Mouse (Mus musculus): ENCODE data around the gene Gnai2. TPM values are rescaled to one million over a fixed set of nuclear protein-coding genes. Genes with fewer than 3 reads are reported as not detected.

Gnai2 gene
- total and polyA plus RNA-seq, 2 experiments from 2014 or later = 295 to 472 TPM

GRCm38 (mm10) chr9:107619546-107619879, 15.7 kb downstream of the Gnai2 start:
- no peak for DNase-seq (ENCODE audit: low spot score)
- Histone ChIP-seq H3K4me3 (ENCODE audit: low read depth, low read length) (no peak overlapping the region), H3K27ac (ENCODE audit: low read depth) (peak overlapping the region; percentile 93), H3K36me3 (replicated peaks; ENCODE audit: control insufficient read depth, insufficient read depth, low read length) (peaks cover 56% of the 10 kb centered on the region), H3K9me3 (replicated peaks; ENCODE audit: control insufficient read depth, low read length) (no peaks in the 10 kb centered on the region), H3K4me1 (ENCODE audit: control insufficient read depth, insufficient read depth) (peaks cover 48% of the 10 kb centered on the region), H3K4me2 (ENCODE audit: low read depth, low read length) (peak overlapping the region; percentile 2; the same call in 1 of the 2 replicates), H3K27me3 (ENCODE audit: control insufficient read depth, insufficient read depth, low read length) (no peaks in the 10 kb centered on the region), H3K9ac (replicated peaks; ENCODE audit: low read depth, low read length) (no peak overlapping the region)
- 10% methylated on average over 13 of the region's 13 CpGs for WGBS
- no peak for TF ChIP-seq CTCF (IDR thresholded peaks at IDR 0.05; ENCODE audit: low read depth)
- no peak for TF ChIP-seq EP300 (IDR thresholded peaks at IDR 0.05; ENCODE audit: low read depth)
- no peak for ATAC-seq (ENCODE audit: insufficient read depth, low read depth)

- H3K9ac ChIP-seq (replicated peaks; ENCODE audit: low read depth, low read length) = peak overlapping the region; percentile 36; the same call in 1 of the 2 replicates
- peak overlapping the region; percentile 93 for H3K27ac ChIP-seq (ENCODE audit: low read depth)
- TF ChIP-seq EP300 (IDR thresholded peaks at IDR 0.05; ENCODE audit: low read depth) (peak; percentile 100), CTCF (IDR thresholded peaks at IDR 0.05; ENCODE audit: low read depth) (peak; percentile 9; the same call in 1 of the 2 replicates)
- H3K4me3 ChIP-seq (ENCODE audit: low read depth, low read length) = no peak overlapping the region
- 9% methylated on average over 13 of the region's 13 CpGs for WGBS
- peaks cover 61% of the 10 kb centered on the region for H3K36me3 ChIP-seq (replicated peaks; ENCODE audit: control insufficient read depth, insufficient read depth, low read length)
- ATAC-seq (ENCODE audit: insufficient read depth, low read depth) (peak; percentile 88), DNase-seq (ENCODE audit: low spot score) (peak; percentile 91)
- no peaks in the 10 kb centered on the region for H3K9me3 ChIP-seq (replicated peaks; ENCODE audit: control insufficient read depth, low read length)
- H3K4me2 ChIP-seq (ENCODE audit: low read depth, low read length) = peak overlapping the region; percentile 4; the same call in 1 of the 2 replicates
- H3K4me1 ChIP-seq (ENCODE audit: control insufficient read depth, insufficient read depth) = peaks cover 43% of the 10 kb centered on the region
- H3K27me3 ChIP-seq (ENCODE audit: control insufficient read depth, insufficient read depth, low read length) = no peaks in the 10 kb centered on the region
Observed at GRCm38 (mm10) chr9:107618778-107619545, 16.2 kb downstream of the Gnai2 start.

- no peak for DNase-seq (ENCODE audit: low spot score)
- Histone ChIP-seq H3K4me2 (ENCODE audit: low read depth, low read length) (peak overlapping the region; percentile 4; the same call in 1 of the 2 replicates), H3K9me3 (replicated peaks; ENCODE audit: control insufficient read depth, low read length) (no peaks in the 10 kb centered on the region), H3K36me3 (replicated peaks; ENCODE audit: control insufficient read depth, insufficient read depth, low read length) (peaks cover 66% of the 10 kb centered on the region), H3K27ac (ENCODE audit: low read depth) (peak overlapping the region; percentile 93), H3K9ac (replicated peaks; ENCODE audit: low read depth, low read length) (peak overlapping the region; percentile 36; the same call in 1 of the 2 replicates), H3K4me1 (ENCODE audit: control insufficient read depth, insufficient read depth) (peaks cover 37% of the 10 kb centered on the region), H3K27me3 (ENCODE audit: control insufficient read depth, insufficient read depth, low read length) (no peaks in the 10 kb centered on the region), H3K4me3 (ENCODE audit: low read depth, low read length) (no peak overlapping the region)
- WGBS = 50% methylated on average over 6 of the region's 6 CpGs
- no peak for ATAC-seq (ENCODE audit: insufficient read depth, low read depth)
- TF ChIP-seq EP300 (IDR thresholded peaks at IDR 0.05; ENCODE audit: low read depth) (no peak), CTCF (IDR thresholded peaks at IDR 0.05; ENCODE audit: low read depth) (no peak)
Observed at GRCm38 (mm10) chr9:107618098-107618497, 17.1 kb downstream of the Gnai2 start.

- Histone ChIP-seq H3K4me1 (ENCODE audit: control insufficient read depth, insufficient read depth) (peaks cover 37% of the 10 kb centered on the region), H3K27me3 (ENCODE audit: control insufficient read depth, insufficient read depth, low read length) (no peaks in the 10 kb centered on the region), H3K27ac (ENCODE audit: low read depth) (peak overlapping the region; percentile 93), H3K4me2 (ENCODE audit: low read depth, low read length) (no peak overlapping the region), H3K4me3 (ENCODE audit: low read depth, low read length) (no peak overlapping the region), H3K36me3 (replicated peaks; ENCODE audit: control insufficient read depth, insufficient read depth, low read length) (peaks cover 61% of the 10 kb centered on the region), H3K9me3 (replicated peaks; ENCODE audit: control insufficient read depth, low read length) (no peaks in the 10 kb centered on the region), H3K9ac (replicated peaks; ENCODE audit: low read depth, low read length) (no peak overlapping the region)
- DNase-seq (ENCODE audit: low spot score) = no peak
- no peak for ATAC-seq (ENCODE audit: insufficient read depth, low read depth)
- WGBS = 75% methylated on average over 2 of the region's 2 CpGs
- TF ChIP-seq EP300 (IDR thresholded peaks at IDR 0.05; ENCODE audit: low read depth) = no peak
- TF ChIP-seq CTCF (IDR thresholded peaks at IDR 0.05; ENCODE audit: low read depth) = 0 out of 2 replicates have a peak, but pooled peaks have one; percentile 7
Observed at GRCm38 (mm10) chr9:107617461-107617860, 17.7 kb downstream of the Gnai2 start.

- Histone ChIP-seq H3K36me3 (replicated peaks; ENCODE audit: control insufficient read depth, insufficient read depth, low read length) (peaks cover 49% of the 10 kb centered on the region), H3K4me1 (ENCODE audit: control insufficient read depth, insufficient read depth) (peaks cover 42% of the 10 kb centered on the region)
Observed at GRCm38 (mm10) chr9:107615035-107615434, 20.1 kb downstream of the Gnai2 start.

More at GRCm38 (mm10) chr9:107615035-107615434, 20.1 kb downstream of the Gnai2 start:
- no peak for ATAC-seq (ENCODE audit: insufficient read depth, low read depth)
- Histone ChIP-seq H3K9ac (replicated peaks; ENCODE audit: low read depth, low read length) (0 out of 2 replicates have a peak overlapping the region, but pooled peaks have one; percentile 21), H3K4me3 (ENCODE audit: low read depth, low read length) (no peak overlapping the region), H3K9me3 (replicated peaks; ENCODE audit: control insufficient read depth, low read length) (no peaks in the 10 kb centered on the region), H3K27me3 (ENCODE audit: control insufficient read depth, insufficient read depth, low read length) (no peaks in the 10 kb centered on the region), H3K4me2 (ENCODE audit: low read depth, low read length) (no peak overlapping the region), H3K27ac (ENCODE audit: low read depth) (no peak overlapping the region; the same call in 1 of the 2 replicates)
- DNase-seq (ENCODE audit: low spot score) = no peak
- 53% methylated on average over 4 of the region's 4 CpGs for WGBS
- TF ChIP-seq EP300 (IDR thresholded peaks at IDR 0.05; ENCODE audit: low read depth) = no peak
- no peak for TF ChIP-seq CTCF (IDR thresholded peaks at IDR 0.05; ENCODE audit: low read depth)
